Mouse (Mus musculus): ENCODE data around the gene Knstrn. TPM values are rescaled to one million over a fixed set of nuclear protein-coding genes. Genes with fewer than 3 reads are reported as not detected.

Knstrn gene
- total and polyA plus RNA-seq, 3 experiments: 80.6 to 138 (median 132) TPM

- H3K4me1 ChIP-seq (ENCODE audit: control insufficient read depth in 1 of 2, insufficient read depth in 2 of 2, low read length in 2 of 2): peaks cover 3 to 38% of the 10 kb centered on the region in 2 experiments
- H3K9me3 ChIP-seq (replicated peaks; ENCODE audit: insufficient read depth, low read length): no peaks in the 10 kb centered on the region
- peak overlapping the region; percentile 45 for H3K27ac ChIP-seq (ENCODE audit: control insufficient read depth, low read depth, low read length)
- H3K36me3 ChIP-seq (ENCODE audit: control insufficient read depth in 1 of 2, insufficient read depth in 2 of 2, low read length in 2 of 2): peaks cover 0 to 24% of the 10 kb centered on the region in 2 experiments; a peak in 2 of 4 replicates
- H3K79me2 ChIP-seq (ENCODE audit: control insufficient read depth, insufficient read depth, low read length, poor library complexity): peaks cover 35% of the 10 kb centered on the region
- H3K27me3 ChIP-seq (ENCODE audit: control insufficient read depth in 1 of 2, insufficient read depth in 2 of 2, low read length in 2 of 2): no peaks in the 10 kb centered on the region; a peak in 1 of 4 replicates
- TF ChIP-seq CTCF (IDR thresholded peaks at IDR 0.05 in 2 of 3, conservative IDR thresholded peaks at IDR 0.05 in 1 of 3; ENCODE audit: control insufficient read depth in 1 of 3, insufficient read depth in 1 of 3, low read depth in 2 of 3, low read length in 3 of 3, poor library complexity in 1 of 3, severe bottlenecking in 1 of 3) (peak in 1 of 3 experiments; percentile 35; a peak in 2 of 6 replicates), HCFC1 (IDR thresholded peaks at IDR 0.05; ENCODE audit: low read depth, low read length) (peak; percentile 71), UBTF (IDR thresholded peaks at IDR 0.05; ENCODE audit: borderline replicate concordance, insufficient read depth, low read depth, low read length) (peak; percentile 73; the same call in 1 of the 2 replicates), CHD2 (IDR thresholded peaks at IDR 0.05; ENCODE audit: low read length) (peak; percentile 30; the same call in 1 of the 2 replicates), MAZ (IDR thresholded peaks at IDR 0.05; ENCODE audit: low read depth, low read length) (peak; percentile 51; the same call in 1 of the 2 replicates), SMC3 (IDR thresholded peaks at IDR 0.05; ENCODE audit: low read depth, low read length) (no peak), ZKSCAN1 (IDR thresholded peaks at IDR 0.05; ENCODE audit: low read depth, low read length) (no peak), ZMIZ1 (IDR thresholded peaks at IDR 0.05; ENCODE audit: low read depth, low read length) (peak; percentile 40; the same call in 1 of the 2 replicates), SIN3A (IDR thresholded peaks at IDR 0.05; ENCODE audit: low read length) (no peak), NELFE (IDR thresholded peaks at IDR 0.05; ENCODE audit: low read depth, low read length) (peak; percentile 65; the same call in 1 of the 2 replicates), ELF1 (IDR thresholded peaks at IDR 0.05; ENCODE audit: low read depth, low read length) (peak; percentile 90), MXI1 (IDR thresholded peaks at IDR 0.05; ENCODE audit: low read depth, low read length) (peak; percentile 60), GABPA (IDR thresholded peaks at IDR 0.05; ENCODE audit: low read depth, low read length) (no peak), BHLHE40 (IDR thresholded peaks at IDR 0.05; ENCODE audit: borderline replicate concordance, low read depth, low read length) (no peak), EP300 (IDR thresholded peaks at IDR 0.05; ENCODE audit: low read depth in 1 of 2, low read length in 2 of 2) (no peak), MAFK (IDR thresholded peaks at IDR 0.05; ENCODE audit: borderline replicate concordance, low read depth, low read length) (no peak), POLR2A (IDR thresholded peaks at IDR 0.05; ENCODE audit: control insufficient read depth in 1 of 2, insufficient read depth in 1 of 2, low read depth in 1 of 2, low read length in 2 of 2, poor library complexity in 1 of 2) (peak; percentile 24 to 56; a peak in 1 of 4 replicates), NRF1 (IDR thresholded peaks at IDR 0.05; ENCODE audit: insufficient read depth, low read depth, low read length, poor library complexity, severe bottlenecking) (peak; percentile 32; the same call in 1 of the 2 replicates), MYB (IDR thresholded peaks at IDR 0.05; ENCODE audit: low read depth, low read length) (no peak)
- H3K9ac ChIP-seq (ENCODE audit: control insufficient read depth, low read depth, low read length, poor library complexity, severe bottlenecking): peak overlapping the region; percentile 96
- peak overlapping the region; percentile 86 to 99 for H3K4me3 ChIP-seq (ENCODE audit: control insufficient read depth in 1 of 2, insufficient read depth in 1 of 2, low read depth in 2 of 2, low read length in 2 of 2)
- DNase-seq (ENCODE audit: low read depth, low spot score): peak; percentile 97
Measured at GRCm38 (mm10) chr2:118901175-118902031, 87.6 kb downstream of the Knstrn start.

Data from MEL (cell line).